Mouse (Mus musculus) kidney, embryonic 15.5 days (tissue): ENCODE measurements around the gene Trex1. TPM values are rescaled to one million over a fixed set of nuclear protein-coding genes. Genes with fewer than 3 reads are reported as not detected.

Source experiments
- ATAC-seq: fragments of 200-750 bp; cut with Nextera tagmentation; replicated peaks from 2 replicates; pipeline ENCODE4 v1.8.0; 2017; ENCODE audit warnings: moderate TSS enrichment; ENCODE audit not compliant: low FRiP score
- H3K27ac ChIP-seq: fragments of 300-500 bp; sonication (generic); 2 replicates; pipeline ENCODE4 v1.5.1; 2015; ENCODE audit warnings: mild to moderate bottlenecking, inconsistent platforms
- H3K27me3 ChIP-seq: fragments of 300-500 bp; sonication (generic); 2 replicates; pipeline ENCODE4 v1.6.1; 2015; ENCODE audit warnings: inconsistent platforms
- H3K36me3 ChIP-seq: fragments of 300-500 bp; sonication (generic); 2 replicates; pipeline ENCODE4 v1.6.1; 2015; ENCODE audit warnings: inconsistent platforms
- H3K4me1 ChIP-seq: fragments of 300-500 bp; sonication (generic); 2 replicates; pipeline ENCODE4 v1.6.1; 2015; ENCODE audit warnings: inconsistent platforms
- H3K4me2 ChIP-seq: fragments of 300-500 bp; sonication (generic); 2 replicates; pipeline ENCODE4 v1.6.1; 2015; ENCODE audit warnings: moderate library complexity, mild to moderate bottlenecking, inconsistent platforms
- H3K4me3 ChIP-seq: fragments of 300-500 bp; sonication (generic); replicated peaks from 2 replicates; pipeline ENCODE4 v1.5.1; 2015; ENCODE audit warnings: mild to moderate bottlenecking, inconsistent platforms
- H3K9ac ChIP-seq: fragments of 300-500 bp; sonication (generic); 2 replicates; pipeline ENCODE4 v1.6.1; 2015; ENCODE audit warnings: mild to moderate bottlenecking, inconsistent platforms
- H3K9me3 ChIP-seq: fragments of 300-500 bp; sonication (generic); replicated peaks from 2 replicates; pipeline ENCODE4 v1.6.1; 2016; ENCODE audit warnings: inconsistent platforms
- WGBS: fragments of 180-500 bp; shearing (Covaris S2); methylation state at CpG from one replicate; pipeline ENCODE4 v1.1.7; 2015; ENCODE audit warnings: mixed read lengths; 5-methylcytosine and 5-hydroxymethylcytosine counted together
- polyA plus RNA-seq: library from polyadenylated mRNA; unstranded; fragments of >200 nt; fragmentation: Nextera tagmentation; extraction: Ambion mirVana; gene quantifications from 2 replicates; pipeline ENCODE4 v1.2.1, GENCODE M21; 2015

Gene Trex1
- polyA plus RNA-seq, 1 experiment from 2014 or later = 13.8 TPM

GRCm38 (mm10) chr9:109082124-109082800 is 22.7 kb upstream of the Trex1 start, which contains the start of the genes Ccdc51 and Tma7:
TSS of gene Ccdc51 (plus strand) at chr9:109082493.
TSS of gene Tma7 (minus strand) at chr9:109082587.
- no peaks in the 10 kb centered on the region for H3K9me3 ChIP-seq
- H3K36me3 ChIP-seq = peaks cover 29% of the 10 kb centered on the region
- under 1% methylated on average over 37 of the region's 37 CpGs for WGBS
- peak within 1 kb of the TSS; percentile 82 for H3K27ac ChIP-seq
- peak within 1 kb of the TSS; percentile 81 for H3K4me3 ChIP-seq
- ATAC-seq = peak; percentile 97
- H3K4me2 ChIP-seq = peak within 1 kb of the TSS; percentile 66
- H3K4me1 ChIP-seq = peaks cover 21% of the 10 kb centered on the region
- H3K9ac ChIP-seq = peak within 1 kb of the TSS; percentile 81
- H3K27me3 ChIP-seq = no peaks in the 10 kb centered on the region

- Histone ChIP-seq H3K27me3 (no peaks in the 10 kb centered on the region), H3K27ac (peak overlapping the region; percentile 82), H3K36me3 (peaks cover 29% of the 10 kb centered on the region), H3K9ac (peak overlapping the region; percentile 81), H3K4me2 (peak overlapping the region; percentile 66), H3K4me3 (peak overlapping the region; percentile 81), H3K4me1 (peaks cover 21% of the 10 kb centered on the region), H3K9me3 (no peaks in the 10 kb centered on the region)
- peak; percentile 16; the same call in 1 of the 2 replicates for ATAC-seq
- 2% methylated on average over 11 of the region's 11 CpGs for WGBS
Measured at GRCm38 (mm10) chr9:109081749-109082123, 22.2 kb upstream of the Trex1 start.

- no peak overlapping the region for H3K27ac ChIP-seq
- H3K9ac ChIP-seq = no peak overlapping the region
- ATAC-seq = no peak
- peaks cover 29% of the 10 kb centered on the region for H3K36me3 ChIP-seq
- no peaks in the 10 kb centered on the region for H3K27me3 ChIP-seq
- H3K4me2 ChIP-seq = no peak overlapping the region
- H3K9me3 ChIP-seq = no peaks in the 10 kb centered on the region
- WGBS = 92% methylated on average over 3 of the region's 3 CpGs
- H3K4me3 ChIP-seq = no peak overlapping the region
- H3K4me1 ChIP-seq = peaks cover 21% of the 10 kb centered on the region
Measured at GRCm38 (mm10) chr9:109080516-109080915, 21.0 kb upstream of the Trex1 start.

- H3K9ac ChIP-seq = peak within 1 kb of the TSS; percentile 87
- ATAC-seq = peak; percentile 99
- no peaks in the 10 kb centered on the region for H3K27me3 ChIP-seq
- H3K4me2 ChIP-seq = peak within 1 kb of the TSS; percentile 82
- under 1% methylated on average over 57 of the region's 57 CpGs for WGBS
- H3K9me3 ChIP-seq = no peaks in the 10 kb centered on the region
- H3K36me3 ChIP-seq = peaks cover 39% of the 10 kb centered on the region
- peak within 1 kb of the TSS; percentile 74 for H3K4me3 ChIP-seq
- peak within 1 kb of the TSS; percentile 80 for H3K27ac ChIP-seq
- peaks cover 20% of the 10 kb centered on the region for H3K4me1 ChIP-seq
Measured at GRCm38 (mm10) chr9:109073661-109074573, 14.4 kb upstream of the Trex1 start, which contains the start of gene Atrip. TSS of gene Atrip (minus strand) at chr9:109074124.

GRCm38 (mm10) chr9:109068095-109068735 is 8.7 kb upstream of the Trex1 start:
- Histone ChIP-seq H3K36me3 (peaks cover 89% of the 10 kb centered on the region), H3K9ac (no peak overlapping the region), H3K9me3 (no peaks in the 10 kb centered on the region), H3K27me3 (no peaks in the 10 kb centered on the region), H3K4me2 (no peak overlapping the region), H3K4me3 (no peak overlapping the region), H3K27ac (no peak overlapping the region), H3K4me1 (peaks cover 10% of the 10 kb centered on the region)
- WGBS = 88% methylated on average over 3 of the region's 3 CpGs
- ATAC-seq = no peak

GRCm38 (mm10) chr9:109060898-109061295 is 1.4 kb upstream of the Trex1 start:
- H3K27me3 ChIP-seq = no peaks in the 10 kb centered on the region
- 90% methylated on average over 5 of the region's 5 CpGs for WGBS
- no peaks in the 10 kb centered on the region for H3K9me3 ChIP-seq
- H3K4me1 ChIP-seq = peaks cover 17% of the 10 kb centered on the region
- ATAC-seq = no peak
- H3K4me3 ChIP-seq = no peak overlapping the region
- H3K27ac ChIP-seq = no peak overlapping the region
- H3K4me2 ChIP-seq = no peak overlapping the region
- no peak overlapping the region for H3K9ac ChIP-seq
- peaks cover 85% of the 10 kb centered on the region for H3K36me3 ChIP-seq

- Histone ChIP-seq H3K4me2 (no peak overlapping the region), H3K9me3 (no peaks in the 10 kb centered on the region), H3K27ac (peak overlapping the region; percentile 96), H3K4me3 (no peak overlapping the region), H3K36me3 (peaks cover 85% of the 10 kb centered on the region), H3K9ac (no peak overlapping the region), H3K27me3 (no peaks in the 10 kb centered on the region), H3K4me1 (peaks cover 20% of the 10 kb centered on the region)
- 90% methylated on average over 16 of the region's 16 CpGs for WGBS
- no peak; the same call in 1 of the 2 replicates for ATAC-seq
Measured at GRCm38 (mm10) chr9:109060184-109060897, 807 bp upstream of the Trex1 start.

- H3K4me2 ChIP-seq = peak overlapping the region; percentile 69
- H3K9ac ChIP-seq = peak overlapping the region; percentile 61; the same call in 1 of the 2 replicates
- peaks cover 34% of the 10 kb centered on the region for H3K4me1 ChIP-seq
- 90% methylated on average over 19 of the region's 19 CpGs for WGBS
- H3K27me3 ChIP-seq = no peaks in the 10 kb centered on the region
- peak overlapping the region; percentile 47 for H3K4me3 ChIP-seq
- no peaks in the 10 kb centered on the region for H3K9me3 ChIP-seq
- no peak for ATAC-seq
- peak overlapping the region; percentile 96 for H3K27ac ChIP-seq
- H3K36me3 ChIP-seq = peaks cover 63% of the 10 kb centered on the region
Measured at GRCm38 (mm10) chr9:109058006-109058765, 1.3 kb downstream of the Trex1 start.

- Histone ChIP-seq H3K9me3 (no peaks in the 10 kb centered on the region), H3K9ac (no peak overlapping the region), H3K4me3 (no peak overlapping the region), H3K36me3 (peaks cover 58% of the 10 kb centered on the region), H3K27me3 (no peaks in the 10 kb centered on the region), H3K4me2 (no peak overlapping the region), H3K4me1 (peaks cover 34% of the 10 kb centered on the region), H3K27ac (no peak overlapping the region)
- no peak for ATAC-seq
- 94% methylated on average over 5 of the region's 5 CpGs for WGBS
Measured at GRCm38 (mm10) chr9:109057543-109057942, 2.0 kb downstream of the Trex1 start.

- no peak overlapping the region for H3K4me3 ChIP-seq
- H3K4me2 ChIP-seq = no peak overlapping the region
- WGBS = 88% methylated on average over 4 of the region's 4 CpGs
Measured at GRCm38 (mm10) chr9:109056916-109057315, 2.6 kb downstream of the Trex1 start.

More at GRCm38 (mm10) chr9:109056916-109057315, 2.6 kb downstream of the Trex1 start:
- H3K36me3 ChIP-seq = peaks cover 55% of the 10 kb centered on the region
- H3K4me1 ChIP-seq = peaks cover 34% of the 10 kb centered on the region
- ATAC-seq = no peak
- H3K27ac ChIP-seq = no peak overlapping the region
- no peaks in the 10 kb centered on the region for H3K27me3 ChIP-seq
- H3K9me3 ChIP-seq = no peaks in the 10 kb centered on the region
- H3K9ac ChIP-seq = no peak overlapping the region
